Mouse (Mus musculus) myocyte (in vitro differentiated cells): Measurements from ENCODE around the gene Fam208a. TPM values are rescaled to one million over a fixed set of nuclear protein-coding genes. Genes with fewer than 3 reads are reported as not detected.

Experiments used
- H3K27me3 ChIP-seq: one replicate; pipeline ENCODE4 v1.6.1; 2011; ENCODE audit not compliant: control insufficient read depth, insufficient read depth, insufficient read length
- H3K36me3 ChIP-seq: one replicate; pipeline ENCODE4 v1.6.1; 2011; ENCODE audit not compliant: control insufficient read depth, insufficient read depth
- H3K4me2 ChIP-seq: one replicate; pipeline ENCODE4 v1.6.1; 2011; ENCODE audit warnings: low read depth, control low read depth
- H3K4me3 ChIP-seq: one replicate; pipeline ENCODE4 v1.5.1; 2011; ENCODE audit warnings: mild to moderate bottlenecking, control low read depth, moderate library complexity
- H3K79me2 ChIP-seq: one replicate; pipeline ENCODE4 v1.6.1; 2011; ENCODE audit not compliant: control insufficient read depth, insufficient read depth
- H3ac ChIP-seq: one replicate; pipeline ENCODE4 v1.6.1; 2011; ENCODE audit not compliant: control insufficient read depth, insufficient read length
- CEBPB ChIP-seq: IDR thresholded peaks from 2 replicates; pipeline ENCODE4 v1.6.1; 2011; ENCODE audit warnings: mild to moderate bottlenecking, moderate library complexity; ENCODE audit not compliant: poor library complexity, insufficient read depth, severe bottlenecking
- E2F4 ChIP-seq: IDR thresholded peaks from one replicate; pipeline ENCODE4 v1.6.1; 2011; ENCODE audit warnings: mild to moderate bottlenecking, control low read depth, moderate library complexity; ENCODE audit not compliant: insufficient read depth
- MAX ChIP-seq: IDR thresholded peaks from one replicate; pipeline ENCODE4 v1.6.1; 2011; ENCODE audit warnings: low read depth, mild to moderate bottlenecking, control low read depth
- MYOD1 ChIP-seq, 3 experiments: IDR thresholded peaks; one replicate each; pipeline ENCODE4 v1.6.1; 2011; ENCODE audit warnings: control low read depth in 2 of 3, low read depth in 2 of 3, mild to moderate bottlenecking in 2 of 3, moderate library complexity in 1 of 3; ENCODE audit not compliant: insufficient read length in 2 of 3, control insufficient read depth in 1 of 3
- MYOG ChIP-seq, 3 experiments: IDR thresholded peaks; one replicate each; pipeline ENCODE4 v1.6.1; 2011; ENCODE audit warnings: control low read depth in 2 of 3, low read depth in 2 of 3, mild to moderate bottlenecking in 2 of 3; ENCODE audit not compliant: insufficient read length in 2 of 3, control insufficient read depth in 1 of 3, insufficient read depth in 1 of 3
- POLR2A ChIP-seq: IDR thresholded peaks from one replicate; pipeline ENCODE4 v1.6.1; 2011; ENCODE audit warnings: low read depth, mild to moderate bottlenecking, control low read depth, moderate library complexity; ENCODE audit not compliant: insufficient read length
- POLR2AphosphoS2 ChIP-seq: IDR thresholded peaks from one replicate; pipeline ENCODE4 v1.6.1; 2011; ENCODE audit warnings: low read depth, control low read depth; ENCODE audit not compliant: insufficient read length
- REST ChIP-seq: IDR thresholded peaks from one replicate; pipeline ENCODE4 v1.6.1; 2011; ENCODE audit warnings: mild to moderate bottlenecking, control low read depth, moderate library complexity; ENCODE audit not compliant: insufficient read depth, insufficient read length
- SRF ChIP-seq: IDR thresholded peaks from one replicate; pipeline ENCODE4 v1.6.1; 2011; ENCODE audit warnings: low read depth; ENCODE audit not compliant: control insufficient read depth, insufficient read length
- TCF12 ChIP-seq: IDR thresholded peaks from one replicate; pipeline ENCODE4 v1.6.1; 2011; ENCODE audit warnings: mild to moderate bottlenecking, control low read depth; ENCODE audit not compliant: poor library complexity, insufficient read depth, severe bottlenecking
- TCF3 ChIP-seq: IDR thresholded peaks from one replicate; pipeline ENCODE4 v1.6.1; 2011; ENCODE audit warnings: low read depth, control low read depth; ENCODE audit not compliant: insufficient read length
- USF1 ChIP-seq: IDR thresholded peaks from one replicate; pipeline ENCODE4 v1.6.1; 2011; ENCODE audit warnings: low read depth, mild to moderate bottlenecking, control low read depth, moderate library complexity
- polyA plus RNA-seq: library from polyadenylated mRNA; unstranded; fragments of >200 nt; fragmentation: generic; extraction: Trizol; gene quantifications from one replicate; pipeline ENCODE4 v1.2.1, GENCODE M21; 2012; ENCODE audit warnings: missing spikeins

The Fam208a gene
- polyA plus RNA-seq, 1 experiment = 2.0 TPM

DNA sequence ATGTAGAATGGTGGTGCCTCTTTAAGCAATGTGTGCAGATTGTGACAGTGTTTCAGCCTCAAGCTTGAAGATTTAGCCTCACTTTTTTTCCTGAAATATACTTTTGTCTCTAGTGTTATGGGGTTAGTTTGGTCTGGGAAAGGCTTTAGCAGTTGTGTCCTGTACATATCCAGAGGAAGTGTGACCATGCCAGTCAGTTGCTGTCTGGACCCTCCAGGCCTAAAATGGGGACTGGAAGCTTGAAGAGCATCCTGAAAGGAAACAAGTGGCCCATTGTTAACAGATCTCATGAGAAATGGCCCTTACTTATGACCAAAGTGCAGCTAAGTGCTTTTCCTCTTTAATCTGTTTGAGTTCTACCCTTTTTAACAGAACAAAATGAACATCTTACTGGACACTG, 40.0 kb upstream of the Fam208a start:
- no peak for TF ChIP-seq REST
- no peak for TF ChIP-seq POLR2A
- TF ChIP-seq CEBPB = no peak
- TF ChIP-seq POLR2AphosphoS2 = no peak
- TF ChIP-seq E2F4 = no peak
- no peak for TF ChIP-seq TCF12
- no peak for TF ChIP-seq USF1
- TF ChIP-seq MYOD1 (IDR thresholded peaks at IDR 0.05; ENCODE audit: control insufficient read depth in 1 of 3, insufficient read length in 2 of 3, low read depth in 2 of 3) = no peak
- no peak for TF ChIP-seq MAX
- no peak for TF ChIP-seq SRF
- no peak for TF ChIP-seq MYOG (IDR thresholded peaks at IDR 0.05; ENCODE audit: control insufficient read depth in 1 of 3, insufficient read depth in 1 of 3, insufficient read length in 2 of 3, low read depth in 2 of 3)
- no peak for TF ChIP-seq TCF3
- no peak overlapping the region for H3K4me3 ChIP-seq

GRCm38 (mm10) chr14:27389722-27390121, 38.9 kb upstream of the Fam208a start:
- H3K27me3 ChIP-seq = no peaks in the 10 kb centered on the region
- H3K4me2 ChIP-seq = no peak overlapping the region
- H3K79me2 ChIP-seq = no peaks in the 10 kb centered on the region
- H3K4me3 ChIP-seq = no peak overlapping the region
- H3ac ChIP-seq = no peak overlapping the region
- H3K36me3 ChIP-seq = no peaks in the 10 kb centered on the region
- TF ChIP-seq TCF12 = no peak
- TF ChIP-seq USF1 = no peak
- TF ChIP-seq REST = no peak
- TF ChIP-seq MYOG (IDR thresholded peaks at IDR 0.05; ENCODE audit: control insufficient read depth in 1 of 3, insufficient read depth in 1 of 3, insufficient read length in 2 of 3, low read depth in 2 of 3) = no peak
- no peak for TF ChIP-seq POLR2A
- no peak for TF ChIP-seq CEBPB
- no peak for TF ChIP-seq SRF
- no peak for TF ChIP-seq MYOD1 (IDR thresholded peaks at IDR 0.05; ENCODE audit: control insufficient read depth in 1 of 3, insufficient read length in 2 of 3, low read depth in 2 of 3)
- TF ChIP-seq E2F4 = no peak
- TF ChIP-seq MAX = no peak
- TF ChIP-seq TCF3 = no peak
- TF ChIP-seq POLR2AphosphoS2 = no peak

More for the DNA sequence above, 40.0 kb upstream of the Fam208a start:
- Histone ChIP-seq H3K36me3 (no peaks in the 10 kb centered on the region), H3K27me3 (no peaks in the 10 kb centered on the region), H3K79me2 (no peaks in the 10 kb centered on the region), H3ac (no peak overlapping the region), H3K4me2 (no peak overlapping the region)

DNA sequence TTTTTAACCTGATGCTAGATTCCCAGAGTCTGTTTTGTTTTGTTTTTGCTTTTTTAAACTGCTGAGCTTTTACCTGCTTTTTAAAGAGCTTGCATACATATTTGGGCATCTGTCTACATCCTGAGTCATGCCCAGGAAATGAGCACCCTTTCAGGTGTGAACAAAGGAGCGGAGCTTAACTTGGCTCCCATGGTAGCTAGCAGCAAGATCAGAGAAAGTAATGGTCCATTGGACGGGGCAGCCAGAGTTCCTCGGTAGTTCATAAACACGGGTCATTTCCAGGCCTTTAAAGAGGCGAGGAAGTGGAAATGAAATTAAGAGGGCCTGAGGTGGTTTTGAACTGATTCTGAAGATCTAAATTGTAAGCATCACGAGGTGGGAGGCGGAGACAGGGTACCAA, 38.0 kb upstream of the Fam208a start:
- Histone ChIP-seq H3K27me3 (no peaks in the 10 kb centered on the region), H3ac (no peak overlapping the region), H3K4me3 (no peak overlapping the region), H3K79me2 (no peaks in the 10 kb centered on the region), H3K4me2 (no peak overlapping the region), H3K36me3 (no peaks in the 10 kb centered on the region)
- no peak for TF ChIP-seq CEBPB
- no peak for TF ChIP-seq MYOG (IDR thresholded peaks at IDR 0.05; ENCODE audit: control insufficient read depth in 1 of 3, insufficient read depth in 1 of 3, insufficient read length in 2 of 3, low read depth in 2 of 3)
- TF ChIP-seq E2F4 = no peak
- TF ChIP-seq USF1 = no peak
- no peak for TF ChIP-seq TCF12
- no peak for TF ChIP-seq MYOD1 (IDR thresholded peaks at IDR 0.05; ENCODE audit: control insufficient read depth in 1 of 3, insufficient read length in 2 of 3, low read depth in 2 of 3)
- TF ChIP-seq POLR2A = no peak
- TF ChIP-seq SRF = no peak
- no peak for TF ChIP-seq TCF3
- TF ChIP-seq REST = no peak
- no peak for TF ChIP-seq POLR2AphosphoS2
- TF ChIP-seq MAX = no peak

- no peak for TF ChIP-seq USF1
- no peak for TF ChIP-seq POLR2AphosphoS2
- TF ChIP-seq REST = no peak
- TF ChIP-seq MYOG (IDR thresholded peaks at IDR 0.05; ENCODE audit: control insufficient read depth in 1 of 3, insufficient read depth in 1 of 3, insufficient read length in 2 of 3, low read depth in 2 of 3) = no peak
- no peak for TF ChIP-seq MYOD1 (IDR thresholded peaks at IDR 0.05; ENCODE audit: control insufficient read depth in 1 of 3, insufficient read length in 2 of 3, low read depth in 2 of 3)
- no peak for TF ChIP-seq TCF3
- no peak for TF ChIP-seq TCF12
- TF ChIP-seq CEBPB = no peak
- TF ChIP-seq MAX = no peak
- Histone ChIP-seq H3K79me2 (no peaks in the 10 kb centered on the region), H3K36me3 (no peaks in the 10 kb centered on the region), H3K4me3 (no peak overlapping the region), H3K27me3 (no peaks in the 10 kb centered on the region), H3K4me2 (no peak overlapping the region), H3ac (no peak overlapping the region)
These were observed 36.8 kb upstream of the Fam208a start for GRCm38 (mm10) chr14:27391776-27392308.

GRCm38 (mm10) chr14:27392660-27393059, 36.0 kb upstream of the Fam208a start:
- no peak overlapping the region for H3K4me3 ChIP-seq
- H3K36me3 ChIP-seq = no peaks in the 10 kb centered on the region
- H3ac ChIP-seq = no peak overlapping the region
- no peak overlapping the region for H3K4me2 ChIP-seq
- no peak for TF ChIP-seq E2F4
- no peak for TF ChIP-seq TCF12
- no peak for TF ChIP-seq MYOD1 (IDR thresholded peaks at IDR 0.05; ENCODE audit: control insufficient read depth in 1 of 3, insufficient read length in 2 of 3, low read depth in 2 of 3)
- no peaks in the 10 kb centered on the region for H3K27me3 ChIP-seq
- H3K79me2 ChIP-seq = no peaks in the 10 kb centered on the region
